In the genomic region with DNA sequence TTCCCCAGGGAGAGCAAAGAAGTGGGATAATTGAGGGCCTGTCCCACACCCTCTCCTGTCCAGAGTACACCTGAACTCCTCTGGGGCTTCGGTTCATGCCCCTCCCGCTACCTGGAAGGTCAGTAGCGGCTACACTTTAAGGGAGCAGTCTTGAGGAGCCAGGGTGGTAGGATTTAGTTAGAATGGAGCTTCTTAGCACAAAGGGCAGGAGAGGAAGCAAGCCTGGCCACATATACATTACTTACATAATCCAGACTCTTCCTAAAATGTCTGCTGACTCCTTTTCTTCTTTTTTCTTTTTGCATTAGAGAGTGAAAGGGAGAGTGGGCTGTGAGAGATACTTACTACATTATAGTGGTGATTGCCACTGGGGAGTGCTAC, we compare ENCODE assay signal across 11 mouse cellular contexts. TPM values are rescaled to one million over a fixed set of nuclear protein-coding genes. Genes with fewer than 3 reads are reported as not detected.
DNase-seq lines count a peak whose midpoint lies in the region; ATAC-seq and TF ChIP-seq lines count a peak whose summit lies in the region.
"Had no signal": no experiment of that assay in that cellular context is flagged by ENCODE, and none has a peak within 500 bp of the region (broad histone marks: within the 10 kb centered on the region; RNA-seq: fewer than 3 reads in every experiment).

No protein-coding gene starts in this region.

- WGBS in kidney, embryonic 14.5 days, result 12% methylated on average over 3 of the region's 3 CpGs
- 13% methylated on average over 3 of the region's 3 CpGs for WGBS in embryonic facial prominence, embryonic 10.5 days
- 14% methylated on average over 3 of the region's 3 CpGs for WGBS in forebrain, postnatal 0 days
- WGBS in midbrain, embryonic 11.5 days, result 10% methylated on average over 3 of the region's 3 CpGs

- no peak for DNase-seq in kidney, postnatal 36 days
- no peak for DNase-seq in embryonic facial prominence, embryonic 10.5 days (ENCODE audit: low spot score)
- DNase-seq in forebrain, postnatal 0 days, result no peak
- DNase-seq in midbrain, embryonic 11.5 days (ENCODE audit: low spot score, missing footprints), result peak; percentile 80
- DNase-seq in cerebellum, postnatal 4 days (ENCODE audit: low spot score in 2 of 2), result no peak
- no peak for DNase-seq in spleen, postnatal 36 days (ENCODE audit: low spot score in 2 of 2)
- DNase-seq in testis, postnatal 14 days (ENCODE audit: low spot score), result no peak
- DNase-seq: adrenal gland, postnatal 25 days; cerebellum, postnatal 36 days; thymus, postnatal 25 days had no signal

- H3K9me3 ChIP-seq in kidney, embryonic 14.5 days (ENCODE audit: control insufficient read depth, low read length), result no peaks in the 10 kb centered on the region
- no peaks in the 10 kb centered on the region for H3K9me3 ChIP-seq in embryonic facial prominence, embryonic 10.5 days
- H3K9me3 ChIP-seq in forebrain, postnatal 0 days (ENCODE audit: low read length), result no peaks in the 10 kb centered on the region
- H3K9me3 ChIP-seq in midbrain, embryonic 11.5 days (ENCODE audit: control insufficient read depth, low read length), result no peaks in the 10 kb centered on the region

- peaks cover 37% of the 10 kb centered on the region for H3K27me3 ChIP-seq in kidney, embryonic 14.5 days (ENCODE audit: control insufficient read depth, insufficient read depth, low read length)
- H3K27me3 ChIP-seq in embryonic facial prominence, embryonic 10.5 days (replicated peaks; ENCODE audit: low read depth, poor library complexity, severe bottlenecking), result peaks cover 85% of the 10 kb centered on the region
- H3K27me3 ChIP-seq in forebrain, postnatal 0 days (ENCODE audit: insufficient read depth, low read length), result no peaks in the 10 kb centered on the region
- peaks cover 34% of the 10 kb centered on the region for H3K27me3 ChIP-seq in midbrain, embryonic 11.5 days (ENCODE audit: control insufficient read depth, insufficient read depth, low read length)

- 0 out of 2 replicates have a peak, but pooled peaks cover 3% of the 10 kb centered on the region for H3K4me1 ChIP-seq in kidney, embryonic 14.5 days (ENCODE audit: control insufficient read depth, insufficient read depth, low read length)
- peaks cover 42% of the 10 kb centered on the region for H3K4me1 ChIP-seq in embryonic facial prominence, embryonic 10.5 days
- peaks cover 16% of the 10 kb centered on the region for H3K4me1 ChIP-seq in forebrain, postnatal 0 days (ENCODE audit: insufficient read depth)
- H3K4me1 ChIP-seq in midbrain, embryonic 11.5 days (ENCODE audit: control insufficient read depth, insufficient read depth, low read length), result peaks cover 18% of the 10 kb centered on the region

- H3K4me2 ChIP-seq in kidney, embryonic 14.5 days (replicated peaks; ENCODE audit: low read depth, low read length), result peak overlapping the region; percentile 26; the same call in 1 of the 2 replicates
- peak overlapping the region; percentile 32; the same call in 1 of the 2 replicates for H3K4me2 ChIP-seq in forebrain, postnatal 0 days (ENCODE audit: low read depth)
- peak overlapping the region; percentile 36; the same call in 1 of the 2 replicates for H3K4me2 ChIP-seq in midbrain, embryonic 11.5 days

- H3K36me3 ChIP-seq in kidney, embryonic 14.5 days (ENCODE audit: control insufficient read depth, insufficient read depth, low read length), result no peaks in the 10 kb centered on the region
- H3K36me3 ChIP-seq in embryonic facial prominence, embryonic 10.5 days (replicated peaks), result no peaks in the 10 kb centered on the region
- H3K36me3 ChIP-seq in forebrain, postnatal 0 days (ENCODE audit: insufficient read depth), result no peaks in the 10 kb centered on the region
- no peaks in the 10 kb centered on the region for H3K36me3 ChIP-seq in midbrain, embryonic 11.5 days (ENCODE audit: control insufficient read depth, insufficient read depth, low read length)

- H3K27ac ChIP-seq in kidney, embryonic 14.5 days (ENCODE audit: low read depth, low read length), result no peak overlapping the region
- peak overlapping the region; percentile 41; the same call in 1 of the 2 replicates for H3K27ac ChIP-seq in embryonic facial prominence, embryonic 10.5 days (replicated peaks)
- H3K27ac ChIP-seq in forebrain, postnatal 0 days (ENCODE audit: low read depth, low read length), result peak overlapping the region; percentile 42
- no peak overlapping the region for H3K27ac ChIP-seq in midbrain, embryonic 11.5 days (ENCODE audit: low read depth, low read length)

- no peak for TF ChIP-seq CTCF in forebrain, postnatal 0 days (IDR thresholded peaks at IDR 0.05; ENCODE audit: low read depth)

- H3K9ac ChIP-seq in kidney, embryonic 14.5 days (ENCODE audit: low read depth, low read length), result no peak overlapping the region
- H3K9ac ChIP-seq in forebrain, postnatal 0 days, result no peak overlapping the region
- no peak overlapping the region for H3K9ac ChIP-seq in midbrain, embryonic 11.5 days (ENCODE audit: low read length)

- no peak overlapping the region for H3K4me3 ChIP-seq in kidney, embryonic 14.5 days (ENCODE audit: low read length)
- H3K4me3 ChIP-seq in embryonic facial prominence, embryonic 10.5 days, result peak overlapping the region; percentile 39
- H3K4me3 ChIP-seq in forebrain, postnatal 0 days (ENCODE audit: low read depth, low read length), result no peak overlapping the region
- H3K4me3 ChIP-seq in midbrain, embryonic 11.5 days (ENCODE audit: low read depth, low read length), result no peak overlapping the region

- ATAC-seq in kidney, embryonic 14.5 days (ENCODE audit: low FRiP score, low TSS enrichment), result no peak
- no peak for ATAC-seq in forebrain, postnatal 0 days
- ATAC-seq in midbrain, embryonic 11.5 days (ENCODE audit: low FRiP score), result no peak

RNA-seq across cellular contexts. Expression of gene Ptgs1, which starts 31.4 kb away (rescaled TPM):
- 16.4 and 24.6 TPM in 2 replicates for polyA plus RNA-seq in kidney, embryonic 14.5 days (2014; fragmentation: Nextera tagmentation; extraction: Ambion mirVana)
- polyA plus RNA-seq in embryonic facial prominence, embryonic 10.5 days (2016; fragmentation: Nextera tagmentation; extraction: Ambion mirVana), result 3.2 and 4.8 TPM in 2 replicates
- total RNA-seq in forebrain, postnatal 0 days (2014; rRNA removed), result 4.9 and 6.6 TPM in 2 replicates
- polyA plus RNA-seq in forebrain, postnatal 0 days (2015; fragmentation: Nextera tagmentation; extraction: Ambion mirVana), result 4.4 and 5.5 TPM in 2 replicates
- 3.0 and 4.2 TPM in 2 replicates for polyA plus RNA-seq in midbrain, embryonic 11.5 days (2014; fragmentation: Nextera tagmentation; extraction: Ambion mirVana)

Comparison
In these comparisons a context has a peak if more than half of its experiments do, and no peak if none do; other contexts are left out.
1. H3K27ac ChIP-seq: peak in embryonic facial prominence, embryonic 10.5 days (single experiment) and forebrain, postnatal 0 days (single experiment); none in kidney, embryonic 14.5 days (single experiment) and midbrain, embryonic 11.5 days (single experiment).
2. Peak in every context shown above with its lines, with median percentiles within 50 percentile points of each other: H3K4me2 ChIP-seq.